Mouse (Mus musculus) heart, adult 2 months (tissue): ENCODE measurements around the gene Rtkn2. TPM values are rescaled to one million over a fixed set of nuclear protein-coding genes. Genes with fewer than 3 reads are reported as not detected.

Experiments
- DNase-seq, 2 experiments: peaks; one replicate each; pipeline ENCODE4 v3.0.0; 2021
- H3K27ac ChIP-seq: fragments of 200-600 bp; 2 replicates; pipeline ENCODE4 v1.8.1; 2022
- H3K27me3 ChIP-seq: fragments of 200-500 bp; 2 replicates; pipeline ENCODE4 v1.6.1; 2012; ENCODE audit warnings: mild to moderate bottlenecking, low read length, inconsistent platforms, mixed read lengths; ENCODE audit not compliant: control insufficient read depth, insufficient read depth
- H3K36me3 ChIP-seq: fragments of 200-500 bp; 2 replicates; pipeline ENCODE4 v1.6.1; 2012; ENCODE audit warnings: low read length, inconsistent platforms; ENCODE audit not compliant: control insufficient read depth, insufficient read depth
- H3K4me1 ChIP-seq: fragments of 200-500 bp; 2 replicates; pipeline ENCODE4 v1.6.1; 2011; ENCODE audit warnings: low read length; ENCODE audit not compliant: control insufficient read depth, insufficient read depth
- H3K4me3 ChIP-seq: fragments of 200-600 bp; 2 replicates; pipeline ENCODE4 v1.8.1; 2022
- H3K79me2 ChIP-seq: fragments of 200-500 bp; replicated peaks from 2 replicates; pipeline ENCODE4 v1.6.1; 2012; ENCODE audit warnings: mild to moderate bottlenecking, inconsistent platforms, low read length, moderate library complexity, mixed read lengths; ENCODE audit not compliant: control insufficient read depth, insufficient read depth
- H3K9ac ChIP-seq: fragments of 200-500 bp; 2 replicates; pipeline ENCODE4 v1.6.1; 2012; ENCODE audit warnings: low read depth, mild to moderate bottlenecking, control low read depth, inconsistent platforms, low read length, mixed read lengths
- CTCF ChIP-seq: fragments of 200-600 bp; IDR thresholded peaks from 2 replicates; pipeline ENCODE4 v1.8.1; 2022; ENCODE audit warnings: antibody characterized with exemption, mild to moderate bottlenecking, moderate library complexity
- EP300 ChIP-seq: fragments of 200-500 bp; IDR thresholded peaks from 2 replicates; pipeline ENCODE4 v1.6.1; 2011; ENCODE audit warnings: low read depth, low read length, control low read depth; ENCODE audit not compliant: insufficient read depth
- POLR2A ChIP-seq: fragments of 200-500 bp; IDR thresholded peaks from 2 replicates; pipeline ENCODE4 v1.6.1; 2011; ENCODE audit warnings: mild to moderate bottlenecking, low read depth, low read length, control low read depth; ENCODE audit not compliant: insufficient read depth
- WGBS: fragments of 180-500 bp; shearing (Covaris S2); methylation state at CpG from one replicate; pipeline ENCODE4 v1.1.7; 2018; 5-methylcytosine and 5-hydroxymethylcytosine counted together
- intact Hi-C: fragments of 180-260 bp; cut with DNase I; formaldehyde crosslinking; loops from one replicate; pipeline ENCODE4 v1.15.1; 2025
- polyA plus RNA-seq: library from polyadenylated mRNA; depleted of rRNA; stranded (reverse); fragments of >200 nt; gene quantifications from 2 replicates; pipeline ENCODE4 v1.2.3, GENCODE M21; 2012
- total RNA-seq, 2 experiments: library from RNA; stranded (reverse); gene quantifications; 2 replicates each; pipeline ENCODE4 v1.2.3; 2021

Rtkn2 gene
- total and polyA plus RNA-seq, 3 experiments = 0.08 to 0.16 (median 0.14) TPM

GRCm38 (mm10) chr10:67964060-67964459 lies 15.3 kb upstream of the Rtkn2 start:
- no peak for TF ChIP-seq EP300
- TF ChIP-seq POLR2A = no peak
- TF ChIP-seq CTCF = no peak
- Histone ChIP-seq H3K79me2 (no peaks in the 10 kb centered on the region), H3K27me3 (no peaks in the 10 kb centered on the region), H3K4me1 (peaks cover 3% of the 10 kb centered on the region), H3K4me3 (no peak overlapping the region), H3K36me3 (no peaks in the 10 kb centered on the region), H3K27ac (no peak overlapping the region), H3K9ac (no peak overlapping the region)
- WGBS = 85% methylated on average over 8 of the region's 8 CpGs
- intact Hi-C loops = no loop called here
- DNase-seq = no peak

- H3K4me1 ChIP-seq = peaks cover 3% of the 10 kb centered on the region
- WGBS = 83% methylated on average over 4 of the region's 4 CpGs
- DNase-seq = no peak
- TF ChIP-seq EP300 = no peak
- no peak for TF ChIP-seq POLR2A
- no peak for TF ChIP-seq CTCF
- no peak overlapping the region for H3K9ac ChIP-seq
- no peaks in the 10 kb centered on the region for H3K36me3 ChIP-seq
- H3K4me3 ChIP-seq = no peak overlapping the region
- intact Hi-C loops = no loop called here
- H3K27me3 ChIP-seq = no peaks in the 10 kb centered on the region
- no peak overlapping the region for H3K27ac ChIP-seq
- no peaks in the 10 kb centered on the region for H3K79me2 ChIP-seq
Measured at GRCm38 (mm10) chr10:67965251-67965986, 14.0 kb upstream of the Rtkn2 start.

GRCm38 (mm10) chr10:67966102-67966501 lies 13.3 kb upstream of the Rtkn2 start:
- no peak for TF ChIP-seq CTCF
- TF ChIP-seq EP300 = 0 out of 2 replicates have a peak, but pooled peaks have one; percentile 38
- Histone ChIP-seq H3K9ac (no peak overlapping the region), H3K4me1 (peaks cover 3% of the 10 kb centered on the region), H3K27me3 (no peaks in the 10 kb centered on the region), H3K79me2 (no peaks in the 10 kb centered on the region), H3K36me3 (no peaks in the 10 kb centered on the region), H3K4me3 (0 out of 2 replicates have a peak overlapping the region, but pooled peaks have one; percentile 2), H3K27ac (peak overlapping the region; percentile 56)
- intact Hi-C loops = no loop called here
- 26% methylated on average over 6 of the region's 6 CpGs for WGBS
- peak in 1 of 2 experiments; percentile 47 for DNase-seq

- no peaks in the 10 kb centered on the region for H3K27me3 ChIP-seq
- 85% methylated on average over 2 of the region's 2 CpGs for WGBS
Measured at GRCm38 (mm10) chr10:67966983-67967382, 12.4 kb upstream of the Rtkn2 start.

GRCm38 (mm10) chr10:67971166-67971796 lies 8.1 kb upstream of the Rtkn2 start:
- DNase-seq = no peak
- WGBS = 71% methylated on average over 11 of the region's 11 CpGs
- H3K27me3 ChIP-seq = no peaks in the 10 kb centered on the region
- intact Hi-C loops = no loop called here
- no peaks in the 10 kb centered on the region for H3K79me2 ChIP-seq
- H3K4me1 ChIP-seq = no peaks in the 10 kb centered on the region; the same call in 1 of the 2 replicates
- H3K27ac ChIP-seq = no peak overlapping the region
- no peak overlapping the region for H3K9ac ChIP-seq
- TF ChIP-seq CTCF = no peak
- TF ChIP-seq POLR2A = no peak
- TF ChIP-seq EP300 = no peak
- H3K36me3 ChIP-seq = no peaks in the 10 kb centered on the region
- H3K4me3 ChIP-seq = no peak overlapping the region

More at GRCm38 (mm10) chr10:67966983-67967382, 12.4 kb upstream of the Rtkn2 start:
- H3K27ac ChIP-seq = no peak overlapping the region
- H3K9ac ChIP-seq = no peak overlapping the region
- TF ChIP-seq EP300 (no peak), POLR2A (no peak), CTCF (no peak)
- no peak for DNase-seq
- H3K79me2 ChIP-seq = no peaks in the 10 kb centered on the region
- intact Hi-C loops = no loop called here
- no peaks in the 10 kb centered on the region for H3K36me3 ChIP-seq
- H3K4me1 ChIP-seq = peaks cover 3% of the 10 kb centered on the region
- no peak overlapping the region for H3K4me3 ChIP-seq

- Histone ChIP-seq H3K9ac (no peak overlapping the region), H3K79me2 (no peaks in the 10 kb centered on the region), H3K36me3 (no peaks in the 10 kb centered on the region), H3K4me3 (no peak overlapping the region), H3K27ac (no peak overlapping the region), H3K4me1 (no peaks in the 10 kb centered on the region; the same call in 1 of the 2 replicates), H3K27me3 (no peaks in the 10 kb centered on the region)
- no peak for DNase-seq
- TF ChIP-seq EP300 (no peak), CTCF (no peak), POLR2A (no peak)
- 41% methylated on average over 4 of the region's 4 CpGs for WGBS
- intact Hi-C loops = no loop called here
Measured at GRCm38 (mm10) chr10:67977271-67977670, 2.1 kb upstream of the Rtkn2 start.
